Mouse (Mus musculus): ENCODE measurements around the gene Pde3a. TPM values are rescaled to one million over a fixed set of nuclear protein-coding genes. Genes with fewer than 3 reads are reported as not detected.

The Pde3a gene
- polyA plus RNA-seq, 1 experiment = not detected

DNA sequence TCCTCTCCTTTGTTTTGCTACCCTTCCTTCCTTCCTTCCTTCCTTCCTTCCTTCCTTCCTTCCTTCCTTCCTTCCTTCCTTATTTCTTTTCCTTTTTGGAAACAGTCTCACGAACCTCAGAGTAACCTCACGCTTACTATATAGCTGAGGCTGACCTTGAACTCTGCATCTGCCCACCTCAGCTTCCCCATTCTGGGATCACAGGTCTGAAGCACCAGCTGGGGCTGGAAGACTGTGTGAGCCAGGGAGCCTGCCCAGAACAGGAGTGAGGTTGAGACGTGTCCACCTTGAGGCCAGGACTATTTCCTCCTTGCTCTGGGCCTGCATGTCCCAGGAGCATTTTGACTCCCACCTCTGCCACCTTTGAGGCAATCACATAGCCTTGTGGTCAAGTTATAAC, 39.0 kb upstream of the Pde3a start:
- Histone ChIP-seq H3K36me3 (ENCODE audit: control insufficient read depth, insufficient read depth) (no peaks in the 10 kb centered on the region), H3K4me3 (no peak overlapping the region), H3ac (ENCODE audit: control insufficient read depth, insufficient read length) (no peak overlapping the region), H3K4me2 (ENCODE audit: low read depth) (no peak overlapping the region), H3K27me3 (ENCODE audit: control insufficient read depth, insufficient read depth, insufficient read length) (no peaks in the 10 kb centered on the region), H3K79me2 (ENCODE audit: control insufficient read depth, insufficient read depth) (no peaks in the 10 kb centered on the region)
- TF ChIP-seq MYOD1 (IDR thresholded peaks at IDR 0.05; ENCODE audit: control insufficient read depth in 1 of 3, insufficient read length in 2 of 3, low read depth in 2 of 3) = no peak
- no peak for TF ChIP-seq CEBPB (IDR thresholded peaks at IDR 0.05; ENCODE audit: insufficient read depth, poor library complexity, severe bottlenecking)
- no peak for TF ChIP-seq TCF12 (IDR thresholded peaks at IDR 0.05; ENCODE audit: insufficient read depth, poor library complexity, severe bottlenecking)
- no peak for TF ChIP-seq USF1 (IDR thresholded peaks at IDR 0.05; ENCODE audit: low read depth)
- no peak for TF ChIP-seq E2F4 (IDR thresholded peaks at IDR 0.05; ENCODE audit: insufficient read depth)
- no peak for TF ChIP-seq POLR2AphosphoS2 (IDR thresholded peaks at IDR 0.05; ENCODE audit: insufficient read length, low read depth)
- TF ChIP-seq POLR2A (IDR thresholded peaks at IDR 0.05; ENCODE audit: insufficient read length, low read depth) = no peak
- no peak for TF ChIP-seq MYOG (IDR thresholded peaks at IDR 0.05; ENCODE audit: control insufficient read depth in 1 of 3, insufficient read depth in 1 of 3, insufficient read length in 2 of 3, low read depth in 2 of 3)
- no peak for TF ChIP-seq REST (IDR thresholded peaks at IDR 0.05; ENCODE audit: insufficient read depth, insufficient read length)
- no peak for TF ChIP-seq TCF3 (IDR thresholded peaks at IDR 0.05; ENCODE audit: insufficient read length, low read depth)
- no peak for TF ChIP-seq MAX (IDR thresholded peaks at IDR 0.05; ENCODE audit: low read depth)
- TF ChIP-seq SRF (IDR thresholded peaks at IDR 0.05; ENCODE audit: control insufficient read depth, insufficient read length, low read depth) = no peak

DNA sequence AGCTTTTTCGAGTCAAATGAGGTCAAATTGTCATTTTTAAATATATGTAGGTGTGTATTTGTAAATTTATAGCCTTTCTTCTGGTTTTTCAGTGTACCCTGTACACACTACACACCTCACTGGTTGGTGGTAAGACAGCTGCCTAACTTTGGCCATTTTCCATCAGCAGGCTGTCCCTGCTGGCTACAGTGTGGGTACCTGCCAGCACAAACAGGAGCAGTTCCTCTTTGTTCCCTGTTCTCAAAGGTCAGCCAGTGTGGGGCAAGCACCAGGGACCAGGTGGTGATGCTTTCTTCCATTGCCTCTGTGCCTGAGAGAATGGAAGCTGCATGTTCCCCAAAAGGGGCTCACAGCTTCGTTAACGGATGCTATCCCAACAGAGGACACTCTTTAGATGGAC, 28.0 kb upstream of the Pde3a start:
- TF ChIP-seq MAX (IDR thresholded peaks at IDR 0.05; ENCODE audit: low read depth) = no peak
- TF ChIP-seq MYOG (IDR thresholded peaks at IDR 0.05; ENCODE audit: control insufficient read depth in 1 of 3, insufficient read depth in 1 of 3, insufficient read length in 2 of 3, low read depth in 2 of 3) = no peak
- no peak for TF ChIP-seq TCF3 (IDR thresholded peaks at IDR 0.05; ENCODE audit: insufficient read length, low read depth)
- no peak for TF ChIP-seq USF1 (IDR thresholded peaks at IDR 0.05; ENCODE audit: low read depth)
- no peak for TF ChIP-seq E2F4 (IDR thresholded peaks at IDR 0.05; ENCODE audit: insufficient read depth)
- TF ChIP-seq CEBPB (IDR thresholded peaks at IDR 0.05; ENCODE audit: insufficient read depth, poor library complexity, severe bottlenecking) = no peak
- no peak for TF ChIP-seq TCF12 (IDR thresholded peaks at IDR 0.05; ENCODE audit: insufficient read depth, poor library complexity, severe bottlenecking)
- TF ChIP-seq MYOD1 (IDR thresholded peaks at IDR 0.05; ENCODE audit: control insufficient read depth in 1 of 3, insufficient read length in 2 of 3, low read depth in 2 of 3) = no peak
- no peak for TF ChIP-seq SRF (IDR thresholded peaks at IDR 0.05; ENCODE audit: control insufficient read depth, insufficient read length, low read depth)
- no peak for TF ChIP-seq POLR2AphosphoS2 (IDR thresholded peaks at IDR 0.05; ENCODE audit: insufficient read length, low read depth)
- no peak for TF ChIP-seq POLR2A (IDR thresholded peaks at IDR 0.05; ENCODE audit: insufficient read length, low read depth)
- no peak for TF ChIP-seq REST (IDR thresholded peaks at IDR 0.05; ENCODE audit: insufficient read depth, insufficient read length)
- H3K4me3 ChIP-seq = no peak overlapping the region
- no peak overlapping the region for H3K4me2 ChIP-seq (ENCODE audit: low read depth)
- no peaks in the 10 kb centered on the region for H3K27me3 ChIP-seq (ENCODE audit: control insufficient read depth, insufficient read depth, insufficient read length)
- no peaks in the 10 kb centered on the region for H3K79me2 ChIP-seq (ENCODE audit: control insufficient read depth, insufficient read depth)
- H3K36me3 ChIP-seq (ENCODE audit: control insufficient read depth, insufficient read depth) = no peaks in the 10 kb centered on the region
- H3ac ChIP-seq (ENCODE audit: control insufficient read depth, insufficient read length) = no peak overlapping the region

DNA sequence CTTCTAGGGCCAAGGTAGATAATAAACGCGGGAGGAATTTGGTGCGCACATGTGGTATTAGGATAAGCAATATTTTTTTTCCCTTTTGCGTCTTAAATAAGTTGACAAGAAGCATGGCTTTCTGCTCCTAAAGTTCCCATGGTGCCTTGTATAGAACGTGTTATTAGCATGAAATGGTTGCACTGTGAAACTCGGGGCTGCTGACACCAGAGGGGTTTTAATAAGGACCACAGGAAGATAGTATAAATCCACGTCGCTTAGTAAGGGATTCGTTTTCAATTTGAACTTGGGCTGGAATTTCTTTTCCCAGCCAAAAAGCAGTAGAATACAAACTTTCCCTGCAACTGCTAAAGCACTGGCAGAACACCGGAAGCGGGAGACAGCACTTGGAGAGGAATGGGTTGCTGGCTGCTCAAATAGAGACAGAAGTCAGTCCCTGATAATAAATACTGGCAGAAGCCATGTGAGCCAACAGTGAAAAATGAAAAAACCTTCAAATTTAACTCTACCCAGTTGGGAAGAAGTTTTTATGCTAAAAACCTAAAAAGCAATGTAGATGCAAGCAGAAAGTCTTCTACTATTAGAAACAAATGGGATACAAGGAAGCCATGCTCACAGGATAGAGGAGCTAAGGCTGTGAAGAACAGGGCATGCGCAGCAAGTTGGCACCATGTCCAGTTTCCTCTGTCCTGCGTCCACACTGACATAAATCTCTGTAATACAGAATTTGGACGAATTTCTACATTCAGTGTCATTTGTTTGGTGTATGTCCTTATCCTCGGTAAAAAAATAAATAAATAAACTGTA, 22.0 kb upstream of the Pde3a start:
- H3K79me2 ChIP-seq (ENCODE audit: control insufficient read depth, insufficient read depth) = no peaks in the 10 kb centered on the region

DNA sequence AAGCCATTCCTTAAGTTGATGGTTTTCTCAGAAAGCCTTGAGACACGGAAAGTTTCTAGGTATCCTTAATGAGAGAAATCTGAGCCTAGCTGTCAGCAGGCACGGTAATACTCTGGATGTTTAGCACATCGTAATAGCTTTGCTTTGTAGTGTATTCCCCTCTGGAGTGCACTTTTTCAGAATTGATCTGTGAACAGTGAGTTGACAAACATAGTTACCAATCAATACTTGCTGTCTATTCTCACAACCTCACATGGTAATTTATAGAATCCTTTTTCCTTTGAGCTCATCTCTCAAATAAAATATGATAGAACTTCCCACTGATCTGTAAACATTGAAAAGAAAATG, 21.4 kb upstream of the Pde3a start:
- Histone ChIP-seq H3K79me2 (ENCODE audit: control insufficient read depth, insufficient read depth) (no peaks in the 10 kb centered on the region), H3ac (ENCODE audit: control insufficient read depth, insufficient read length) (no peak overlapping the region), H3K4me2 (ENCODE audit: low read depth) (no peak overlapping the region), H3K4me3 (no peak overlapping the region), H3K36me3 (ENCODE audit: control insufficient read depth, insufficient read depth) (no peaks in the 10 kb centered on the region), H3K27me3 (ENCODE audit: control insufficient read depth, insufficient read depth, insufficient read length) (no peaks in the 10 kb centered on the region)
- no peak for TF ChIP-seq POLR2A (IDR thresholded peaks at IDR 0.05; ENCODE audit: insufficient read length, low read depth)
- no peak for TF ChIP-seq TCF12 (IDR thresholded peaks at IDR 0.05; ENCODE audit: insufficient read depth, poor library complexity, severe bottlenecking)
- no peak for TF ChIP-seq USF1 (IDR thresholded peaks at IDR 0.05; ENCODE audit: low read depth)
- TF ChIP-seq SRF (IDR thresholded peaks at IDR 0.05; ENCODE audit: control insufficient read depth, insufficient read length, low read depth) = no peak
- no peak for TF ChIP-seq REST (IDR thresholded peaks at IDR 0.05; ENCODE audit: insufficient read depth, insufficient read length)

More for the DNA sequence above, 22.0 kb upstream of the Pde3a start:
- Histone ChIP-seq H3ac (ENCODE audit: control insufficient read depth, insufficient read length) (no peak overlapping the region), H3K4me2 (ENCODE audit: low read depth) (no peak overlapping the region), H3K4me3 (no peak overlapping the region), H3K27me3 (ENCODE audit: control insufficient read depth, insufficient read depth, insufficient read length) (no peaks in the 10 kb centered on the region), H3K36me3 (ENCODE audit: control insufficient read depth, insufficient read depth) (no peaks in the 10 kb centered on the region)
- no peak for TF ChIP-seq CEBPB (IDR thresholded peaks at IDR 0.05; ENCODE audit: insufficient read depth, poor library complexity, severe bottlenecking)
- no peak for TF ChIP-seq TCF3 (IDR thresholded peaks at IDR 0.05; ENCODE audit: insufficient read length, low read depth)
- no peak for TF ChIP-seq USF1 (IDR thresholded peaks at IDR 0.05; ENCODE audit: low read depth)
- TF ChIP-seq E2F4 (IDR thresholded peaks at IDR 0.05; ENCODE audit: insufficient read depth) = no peak
- TF ChIP-seq MYOD1 (IDR thresholded peaks at IDR 0.05; ENCODE audit: control insufficient read depth in 1 of 3, insufficient read length in 2 of 3, low read depth in 2 of 3) = no peak
- TF ChIP-seq SRF (IDR thresholded peaks at IDR 0.05; ENCODE audit: control insufficient read depth, insufficient read length, low read depth) = no peak

All from myocyte (in vitro differentiated cells).